Mouse (Mus musculus) olfactory bulb, adult 2 months (tissue): ENCODE data around the gene Tmem114.

Experiments used
- CTCF ChIP-seq: fragments of 200-500 bp; IDR thresholded peaks from 2 replicates; pipeline ENCODE4 v1.5.1; 2012; ENCODE audit warnings: low read depth, mild to moderate bottlenecking, low read length, moderate library complexity; ENCODE audit not compliant: insufficient read depth
- POLR2A ChIP-seq: fragments of 200-500 bp; IDR thresholded peaks from 2 replicates; pipeline ENCODE4 v1.6.1; 2012; ENCODE audit warnings: mild to moderate bottlenecking, low read depth, low read length, moderate library complexity; ENCODE audit not compliant: insufficient read depth

DNA sequence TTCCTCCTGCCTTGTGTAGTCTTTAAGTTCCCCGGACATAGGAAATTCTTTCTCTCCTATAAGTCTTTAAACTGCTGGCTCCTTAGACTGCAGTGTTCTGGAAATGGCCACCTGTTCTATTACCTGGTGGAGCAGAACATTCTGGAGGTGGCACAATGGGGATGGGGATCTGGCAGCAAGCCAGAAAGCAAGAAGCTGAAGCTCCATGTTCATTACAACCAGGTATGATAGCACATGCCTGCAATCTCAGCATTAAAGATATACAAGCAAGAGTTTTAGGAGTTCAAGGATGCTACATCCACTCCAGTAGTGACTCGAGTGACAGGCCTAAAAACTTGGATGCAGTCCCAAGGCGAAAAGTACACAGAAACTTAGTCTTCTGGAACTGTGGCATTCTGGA is 7.7 kb upstream of the Tmem114 start:
- TF ChIP-seq CTCF = no peak
- no peak for TF ChIP-seq POLR2A
